Mouse (Mus musculus) megakaryocyte-erythroid progenitor cell, adult 5-6 weeks (primary cell): ENCODE measurements around the gene Etv6. TPM values are rescaled to one million over a fixed set of nuclear protein-coding genes. Genes with fewer than 3 reads are reported as not detected.

Experiments
- ATAC-seq: replicated peaks from 2 replicates; pipeline ENCODE4 v1.8.0; 2016; ENCODE audit warnings: mild to moderate bottlenecking, inconsistent platforms; ENCODE audit not compliant: severe bottlenecking, poor library complexity, low FRiP score, low TSS enrichment
- total RNA-seq, 2 experiments: library from RNA; stranded (forward) in 1 of 2; stranded (reverse) in 1 of 2; fragments of 200-1000, 215-1000 nt in 1 of 2; fragments of >200 nt in 1 of 2; fragmentation: Nextera tagmentation in 1 of 2; gene quantifications; 2 replicates each; pipeline ENCODE4 v1.2.3; 2014 to 2017

The Etv6 gene
- total RNA-seq, 2 experiments from 2014 or later, result 24.7 to 30.8 TPM

GRCm38 (mm10) chr6:134067536-134067935 lies 32.0 kb downstream of the Etv6 start:
- no peak for ATAC-seq

- ATAC-seq, result peak; percentile 32; the same call in 1 of the 2 replicates
Measured at GRCm38 (mm10) chr6:134072439-134072838, 36.9 kb downstream of the Etv6 start.

GRCm38 (mm10) chr6:134072906-134073305 lies 37.4 kb downstream of the Etv6 start:
- peak; percentile 67 for ATAC-seq

GRCm38 (mm10) chr6:134074353-134074752 lies 38.9 kb downstream of the Etv6 start:
- no peak for ATAC-seq

GRCm38 (mm10) chr6:134075031-134075430 lies 39.5 kb downstream of the Etv6 start:
- ATAC-seq, result no peak

GRCm38 (mm10) chr6:134078016-134078415 lies 42.5 kb downstream of the Etv6 start:
- ATAC-seq, result peak; percentile 45

- ATAC-seq, result no peak
Measured at GRCm38 (mm10) chr6:134079112-134079511, 43.6 kb downstream of the Etv6 start.

GRCm38 (mm10) chr6:134079563-134079962 lies 44.1 kb downstream of the Etv6 start:
- no peak for ATAC-seq

GRCm38 (mm10) chr6:134080946-134081345 lies 45.4 kb downstream of the Etv6 start:
- no peak for ATAC-seq

- ATAC-seq, result peak; percentile 59
Measured at GRCm38 (mm10) chr6:134082229-134082920, 46.9 kb downstream of the Etv6 start.

- ATAC-seq, result no peak
Measured at GRCm38 (mm10) chr6:134083428-134083827, 47.9 kb downstream of the Etv6 start.

GRCm38 (mm10) chr6:134086351-134086750 lies 50.9 kb downstream of the Etv6 start:
- no peak for ATAC-seq

GRCm38 (mm10) chr6:134087709-134088108 lies 52.2 kb downstream of the Etv6 start:
- ATAC-seq, result no peak

- ATAC-seq, result peak; percentile 84
Measured at GRCm38 (mm10) chr6:134089671-134090377, 54.3 kb downstream of the Etv6 start.

- no peak for ATAC-seq
Measured at GRCm38 (mm10) chr6:134090378-134090692, 54.8 kb downstream of the Etv6 start.

GRCm38 (mm10) chr6:134090875-134091274 lies 55.4 kb downstream of the Etv6 start:
- ATAC-seq, result no peak

GRCm38 (mm10) chr6:134091398-134091801 lies 55.9 kb downstream of the Etv6 start:
- no peak for ATAC-seq

- ATAC-seq, result no peak
Measured at GRCm38 (mm10) chr6:134094066-134094465, 58.6 kb downstream of the Etv6 start.

GRCm38 (mm10) chr6:134094620-134095019 lies 59.1 kb downstream of the Etv6 start:
- no peak for ATAC-seq

GRCm38 (mm10) chr6:134095582-134095981 lies 60.1 kb downstream of the Etv6 start:
- ATAC-seq, result no peak
